Mouse (Mus musculus) liver, embryonic 16.5 days (tissue): ENCODE measurements around the gene Aspg. TPM values are rescaled to one million over a fixed set of nuclear protein-coding genes. Genes with fewer than 3 reads are reported as not detected.
A peak's percentile ranks its signal among the peaks of the same experiment; 100 is the strongest.

Source experiments
- ATAC-seq: fragments of 200-750 bp; cut with Nextera tagmentation; 2 replicates; pipeline ENCODE4 v1.8.0; 2017; ENCODE audit warnings: low read depth, mild to moderate bottlenecking, moderate number of reproducible peaks, moderate library complexity
- H3K27ac ChIP-seq: fragments of 300-500 bp; sonication (generic); 2 replicates; pipeline ENCODE4 v1.5.1; 2014; ENCODE audit warnings: mild to moderate bottlenecking, low read length
- H3K27me3 ChIP-seq: fragments of 300-500 bp; sonication (generic); 2 replicates; pipeline ENCODE4 v1.6.1; 2014; ENCODE audit warnings: low read depth, low read length, mixed read lengths; ENCODE audit not compliant: control insufficient read depth, insufficient read depth
- H3K36me3 ChIP-seq: fragments of 300-500 bp; sonication (generic); 2 replicates; pipeline ENCODE4 v1.6.1; 2014; ENCODE audit warnings: mild to moderate bottlenecking; ENCODE audit not compliant: control insufficient read depth, insufficient read depth
- H3K4me1 ChIP-seq: fragments of 300-500 bp; sonication (generic); 2 replicates; pipeline ENCODE4 v1.6.1; 2014; ENCODE audit warnings: low read depth, low read length, mixed read lengths; ENCODE audit not compliant: control insufficient read depth
- H3K4me2 ChIP-seq: fragments of 300-500 bp; sonication (generic); 2 replicates; pipeline ENCODE4 v1.6.1; 2014; ENCODE audit warnings: low read depth, low read length, mixed read lengths
- H3K4me3 ChIP-seq: fragments of 300-500 bp; sonication (generic); 2 replicates; pipeline ENCODE4 v1.5.1; 2014; ENCODE audit warnings: low read depth, mild to moderate bottlenecking, low read length
- H3K9ac ChIP-seq: fragments of 300-500 bp; sonication (generic); 2 replicates; pipeline ENCODE4 v1.6.1; 2014; ENCODE audit warnings: low read depth, low read length
- H3K9me3 ChIP-seq: fragments of 300-500 bp; sonication (generic); replicated peaks from 2 replicates; pipeline ENCODE4 v1.6.1; 2016; ENCODE audit warnings: low read length; ENCODE audit not compliant: control insufficient read depth
- WGBS: fragments of 180-500 bp; shearing (Covaris S2); extraction: QIAGEN DNeasy Blood & Tissue Kit; methylation state at CpG from one replicate; pipeline ENCODE4 v1.1.7; 2014; ENCODE audit not compliant: insufficient replicate concordance; 5-methylcytosine and 5-hydroxymethylcytosine counted together
- polyA plus RNA-seq: library from polyadenylated mRNA; unstranded; fragments of >200 nt; fragmentation: Nextera tagmentation; extraction: Ambion mirVana; gene quantifications from 2 replicates; pipeline ENCODE4 v1.2.1, GENCODE M21; 2015

Aspg gene
- polyA plus RNA-seq, 1 experiment from 2014 or later: 0.30 TPM

- H3K27me3 ChIP-seq: peaks cover 24% of the 10 kb centered on the region
- H3K4me2 ChIP-seq: no peak overlapping the region
Observed at GRCm38 (mm10) chr12:112126931-112127635, 20.6 kb downstream of the Aspg start.

GRCm38 (mm10) chr12:112128526-112128925 is 22.0 kb downstream of the Aspg start:
- ATAC-seq: no peak
- WGBS: 49% methylated on average over 4 of the region's 4 CpGs
- Histone ChIP-seq H3K27ac (no peak overlapping the region), H3K4me1 (peaks cover 2% of the 10 kb centered on the region), H3K4me3 (no peak overlapping the region), H3K9me3 (no peaks in the 10 kb centered on the region), H3K36me3 (no peaks in the 10 kb centered on the region), H3K9ac (no peak overlapping the region), H3K27me3 (peaks cover 30% of the 10 kb centered on the region), H3K4me2 (no peak overlapping the region)

More at GRCm38 (mm10) chr12:112126931-112127635, 20.6 kb downstream of the Aspg start:
- no peak overlapping the region for H3K9ac ChIP-seq
- H3K27ac ChIP-seq: no peak overlapping the region
- no peaks in the 10 kb centered on the region for H3K36me3 ChIP-seq
- peaks cover 2% of the 10 kb centered on the region for H3K4me1 ChIP-seq
- no peaks in the 10 kb centered on the region for H3K9me3 ChIP-seq
- ATAC-seq: no peak
- WGBS: 52% methylated on average over 14 of the region's 14 CpGs
- H3K4me3 ChIP-seq: no peak overlapping the region

DNA sequence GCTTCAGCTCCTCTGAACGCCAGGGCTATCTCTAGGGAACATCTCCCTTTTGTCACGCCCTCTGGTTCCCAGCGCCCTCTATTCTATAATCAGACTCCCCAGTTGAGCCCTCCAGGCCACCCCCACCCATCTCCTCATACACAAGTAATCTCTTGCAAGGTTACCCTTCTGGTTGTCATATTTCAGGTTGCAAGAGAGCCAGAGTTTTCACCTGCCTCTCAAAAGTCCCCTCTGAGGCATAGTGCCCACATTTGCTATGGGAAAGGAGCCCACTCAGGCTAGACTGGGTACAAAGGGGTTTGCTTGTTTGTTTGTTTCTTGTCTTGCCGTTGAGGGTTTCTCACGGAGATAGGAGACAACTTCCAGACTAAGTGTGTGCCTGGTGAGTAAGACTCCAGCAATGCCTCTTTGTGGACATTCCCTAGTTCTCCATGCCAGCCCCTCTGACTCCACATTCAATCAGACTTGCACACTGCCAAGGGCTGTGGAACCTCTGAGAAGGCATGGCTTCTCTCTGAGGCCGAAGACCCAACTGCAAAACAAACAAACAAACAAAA is 22.9 kb downstream of the Aspg start:
- no peaks in the 10 kb centered on the region for H3K36me3 ChIP-seq
- ATAC-seq: no peak
- H3K4me1 ChIP-seq: peaks cover 2% of the 10 kb centered on the region
- peaks cover 30% of the 10 kb centered on the region for H3K27me3 ChIP-seq
- no peak overlapping the region for H3K9ac ChIP-seq
- no peak overlapping the region for H3K4me2 ChIP-seq
- H3K27ac ChIP-seq: no peak overlapping the region
- WGBS: 38% methylated on average over 6 of the region's 6 CpGs
- H3K4me3 ChIP-seq: no peak overlapping the region
- no peaks in the 10 kb centered on the region for H3K9me3 ChIP-seq

- Histone ChIP-seq H3K27ac (no peak overlapping the region), H3K9ac (peak overlapping the region; percentile 41; the same call in 1 of the 2 replicates), H3K4me1 (peaks cover 2% of the 10 kb centered on the region), H3K27me3 (peaks cover 30% of the 10 kb centered on the region), H3K4me2 (peak overlapping the region; percentile 68), H3K36me3 (no peaks in the 10 kb centered on the region), H3K9me3 (no peaks in the 10 kb centered on the region), H3K4me3 (peak overlapping the region; percentile 67)
- WGBS: under 1% methylated on average over 79 of the region's 79 CpGs
- ATAC-seq: peak; percentile 60
Observed at GRCm38 (mm10) chr12:112130161-112130860, 23.8 kb downstream of the Aspg start.

DNA sequence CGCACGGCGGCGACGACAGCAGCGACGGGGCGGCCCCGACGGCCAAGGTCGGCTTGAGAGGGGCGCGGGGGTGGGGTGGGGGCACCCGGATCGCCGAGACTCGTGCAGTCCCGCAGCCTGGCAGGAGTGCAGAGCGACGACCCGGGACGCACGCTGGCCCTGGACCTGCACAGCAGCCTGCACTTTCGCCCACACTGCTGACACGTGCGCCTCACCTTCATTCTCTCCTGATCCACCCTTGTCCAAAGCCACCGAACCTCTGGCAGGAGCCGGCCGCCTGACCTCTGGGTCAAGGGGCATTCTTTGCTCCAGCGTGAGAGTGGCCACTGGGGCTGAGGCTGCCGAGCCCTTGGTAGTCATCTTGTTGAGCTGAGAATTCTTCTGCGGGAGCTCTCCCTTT is 24.5 kb downstream of the Aspg start:
- H3K4me2 ChIP-seq: peak overlapping the region; percentile 68
- H3K9me3 ChIP-seq: no peaks in the 10 kb centered on the region
- H3K36me3 ChIP-seq: no peaks in the 10 kb centered on the region
- no peak overlapping the region for H3K9ac ChIP-seq
- peak overlapping the region; percentile 67 for H3K4me3 ChIP-seq
- no peak overlapping the region for H3K27ac ChIP-seq
- WGBS: 14% methylated on average over 31 of the region's 32 CpGs
- H3K4me1 ChIP-seq: peaks cover 2% of the 10 kb centered on the region
- ATAC-seq: peak; percentile 47
- H3K27me3 ChIP-seq: peaks cover 30% of the 10 kb centered on the region

GRCm38 (mm10) chr12:112140231-112140630 is 33.8 kb downstream of the Aspg start:
- no peak overlapping the region for H3K9ac ChIP-seq
- H3K4me3 ChIP-seq: no peak overlapping the region
- H3K36me3 ChIP-seq: no peaks in the 10 kb centered on the region
- no peak overlapping the region for H3K4me2 ChIP-seq
- H3K27ac ChIP-seq: no peak overlapping the region
- peaks cover 43% of the 10 kb centered on the region for H3K27me3 ChIP-seq
- ATAC-seq: no peak
- H3K4me1 ChIP-seq: no peaks in the 10 kb centered on the region
- 1% methylated on average over 5 of the region's 5 CpGs for WGBS
- H3K9me3 ChIP-seq: no peaks in the 10 kb centered on the region

GRCm38 (mm10) chr12:112140745-112141144 is 34.3 kb downstream of the Aspg start:
- Histone ChIP-seq H3K4me3 (no peak overlapping the region), H3K4me2 (no peak overlapping the region), H3K27me3 (peaks cover 48% of the 10 kb centered on the region), H3K9ac (no peak overlapping the region), H3K36me3 (no peaks in the 10 kb centered on the region), H3K27ac (no peak overlapping the region), H3K4me1 (peaks cover 2% of the 10 kb centered on the region), H3K9me3 (no peaks in the 10 kb centered on the region)
- 22% methylated on average over 7 of the region's 7 CpGs for WGBS
- no peak for ATAC-seq

DNA sequence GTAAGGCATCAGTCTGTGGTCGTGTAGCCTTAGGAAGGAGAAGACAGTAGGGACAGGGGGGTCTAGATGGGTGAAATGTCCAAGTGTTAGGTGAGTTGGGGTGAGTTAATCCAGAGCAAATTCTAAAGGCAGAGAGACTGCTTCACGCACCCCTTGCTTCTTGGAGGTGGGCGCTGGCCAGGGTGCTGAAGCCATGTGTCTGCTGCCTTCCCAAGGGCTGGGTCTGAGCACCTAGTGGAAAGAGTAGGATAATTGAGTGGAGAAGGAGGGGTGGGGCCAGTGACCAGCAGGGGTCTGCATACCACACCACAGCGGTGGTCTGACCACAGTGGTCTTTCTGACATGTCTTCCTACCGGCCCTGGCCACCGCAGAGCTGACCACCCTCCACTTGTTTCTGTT is 34.8 kb downstream of the Aspg start:
- 5% methylated on average over 6 of the region's 6 CpGs for WGBS
- Histone ChIP-seq H3K36me3 (no peaks in the 10 kb centered on the region), H3K9ac (no peak overlapping the region), H3K27ac (no peak overlapping the region), H3K4me2 (no peak overlapping the region), H3K9me3 (no peaks in the 10 kb centered on the region), H3K4me1 (peaks cover 6% of the 10 kb centered on the region), H3K27me3 (peaks cover 54% of the 10 kb centered on the region), H3K4me3 (no peak overlapping the region)
- ATAC-seq: no peak
